Mouse (Mus musculus) hindbrain, embryonic 14.5 days (tissue): Measurements from ENCODE around the gene Tcaim. TPM values are rescaled to one million over a fixed set of nuclear protein-coding genes. Genes with fewer than 3 reads are reported as not detected.
A peak's percentile ranks its signal among the peaks of the same experiment; 100 is the strongest.

Experiments used
- ATAC-seq: fragments of 200-750 bp; cut with Nextera tagmentation; 2 replicates; pipeline ENCODE4 v1.8.0; 2017; ENCODE audit warnings: moderate number of reproducible peaks, mild to moderate bottlenecking, moderate TSS enrichment, moderate library complexity; ENCODE audit not compliant: low FRiP score
- DNase-seq: peaks from one replicate; pipeline ENCODE4 v3.0.0-alpha.2; 2015; ENCODE audit warnings: low spot score
- H3K27ac ChIP-seq: fragments of 300-500 bp; sonication (generic); 2 replicates; pipeline ENCODE4 v1.5.1; 2014; ENCODE audit warnings: mild to moderate bottlenecking, moderate library complexity
- H3K27me3 ChIP-seq: fragments of 300-500 bp; sonication (generic); 2 replicates; pipeline ENCODE4 v1.6.1; 2014; ENCODE audit warnings: mild to moderate bottlenecking, low read length, mixed read lengths; ENCODE audit not compliant: control insufficient read depth, insufficient read depth
- H3K36me3 ChIP-seq: fragments of 300-500 bp; sonication (generic); replicated peaks from 2 replicates; pipeline ENCODE4 v1.6.1; 2014; ENCODE audit not compliant: control insufficient read depth, insufficient read depth
- H3K4me1 ChIP-seq: fragments of 300-500 bp; sonication (generic); replicated peaks from 2 replicates; pipeline ENCODE4 v1.6.1; 2014; ENCODE audit warnings: antibody characterized with exemption, low read length, mixed read lengths; ENCODE audit not compliant: control insufficient read depth, insufficient read depth
- H3K4me2 ChIP-seq: fragments of 300-500 bp; sonication (generic); replicated peaks from 2 replicates; pipeline ENCODE4 v1.6.1; 2014; ENCODE audit warnings: mild to moderate bottlenecking, moderate library complexity
- H3K4me3 ChIP-seq: fragments of 300-500 bp; sonication (generic); replicated peaks from 2 replicates; pipeline ENCODE4 v1.5.1; 2014; ENCODE audit warnings: mild to moderate bottlenecking, low read length
- H3K9ac ChIP-seq: fragments of 300-500 bp; sonication (generic); 2 replicates; pipeline ENCODE4 v1.6.1; 2014
- H3K9me3 ChIP-seq: fragments of 300-500 bp; sonication (generic); 2 replicates; pipeline ENCODE4 v1.6.1; 2016; ENCODE audit warnings: low read length; ENCODE audit not compliant: control insufficient read depth
- WGBS: fragments of 180-500 bp; shearing (Covaris S2); extraction: QIAGEN DNeasy Blood & Tissue Kit; methylation state at CpG from one replicate; pipeline ENCODE4 v1.1.7; 2014; 5-methylcytosine and 5-hydroxymethylcytosine counted together
- polyA plus RNA-seq: library from polyadenylated mRNA; unstranded; fragments of >200 nt; fragmentation: Nextera tagmentation; extraction: Ambion mirVana; gene quantifications from 2 replicates; pipeline ENCODE4 v1.2.1, GENCODE M21; 2014

The Tcaim gene
- polyA plus RNA-seq, 1 experiment from 2014 or later = 10.2 TPM

GRCm38 (mm10) chr9:122864848-122865247 is 59.5 kb downstream of the Tcaim start:
- Histone ChIP-seq H3K27ac (no peak overlapping the region), H3K36me3 (peaks cover 30% of the 10 kb centered on the region), H3K4me3 (peak overlapping the region; percentile 79), H3K9ac (peak overlapping the region; percentile 93), H3K9me3 (peaks cover 9% of the 10 kb centered on the region; the same call in 1 of the 2 replicates), H3K27me3 (no peaks in the 10 kb centered on the region), H3K4me2 (peak overlapping the region; percentile 56), H3K4me1 (peaks cover 9% of the 10 kb centered on the region)
- WGBS = 66% methylated on average over 3 of the region's 3 CpGs
- ATAC-seq (no peak), DNase-seq (no peak)

- H3K9me3 ChIP-seq = peaks cover 12% of the 10 kb centered on the region; the same call in 1 of the 2 replicates
- ATAC-seq = peak; percentile 92
- peak within 1 kb of the TSS; percentile 93 for H3K9ac ChIP-seq
- H3K4me3 ChIP-seq = peak within 1 kb of the TSS; percentile 79
- H3K27me3 ChIP-seq = no peaks in the 10 kb centered on the region
- H3K4me2 ChIP-seq = peak within 1 kb of the TSS; percentile 56
- H3K4me1 ChIP-seq = peaks cover 9% of the 10 kb centered on the region
- DNase-seq = peak; percentile 89
- peaks cover 21% of the 10 kb centered on the region for H3K36me3 ChIP-seq
- H3K27ac ChIP-seq = peak within 1 kb of the TSS; percentile 70
- 1% methylated on average over 34 of the region's 34 CpGs for WGBS
Observed at GRCm38 (mm10) chr9:122865697-122866166, 60.4 kb downstream of the Tcaim start, which contains the start of gene Zfp445. Gene Zfp445 (minus strand): TSS chr9:122866006.

- Histone ChIP-seq H3K4me1 (peaks cover 9% of the 10 kb centered on the region), H3K36me3 (peaks cover 17% of the 10 kb centered on the region), H3K9me3 (peaks cover 13% of the 10 kb centered on the region; the same call in 1 of the 2 replicates), H3K9ac (peak overlapping the region; percentile 93), H3K27me3 (no peaks in the 10 kb centered on the region), H3K27ac (no peak overlapping the region), H3K4me2 (peak overlapping the region; percentile 56), H3K4me3 (peak overlapping the region; percentile 79)
- no peak for DNase-seq
- peak; percentile 21; the same call in 1 of the 2 replicates for ATAC-seq
- 91% methylated on average over 4 of the region's 4 CpGs for WGBS
Observed at GRCm38 (mm10) chr9:122866192-122866591, 60.9 kb downstream of the Tcaim start.

DNA sequence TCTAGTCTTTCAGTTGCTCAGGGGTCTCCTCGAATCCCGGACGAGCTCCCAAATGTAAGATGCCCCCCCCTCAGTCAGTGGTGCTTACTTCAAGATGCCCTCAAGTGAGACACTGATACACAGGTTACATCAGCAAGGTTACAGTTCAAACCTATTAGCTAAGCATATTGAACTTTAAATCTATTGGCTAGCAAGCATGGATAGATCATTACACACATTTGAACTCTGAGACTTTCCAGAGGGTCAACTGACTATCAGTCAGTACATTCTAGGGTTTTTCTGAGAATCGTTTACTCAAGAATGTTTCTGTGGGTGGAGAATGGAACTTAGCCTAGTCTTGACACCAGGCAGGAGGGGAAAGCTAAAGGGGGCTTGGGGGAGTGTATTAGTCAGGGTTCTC is 67.3 kb downstream of the Tcaim start:
- Histone ChIP-seq H3K4me1 (no peaks in the 10 kb centered on the region), H3K27ac (no peak overlapping the region), H3K4me2 (no peak overlapping the region), H3K27me3 (no peaks in the 10 kb centered on the region), H3K9me3 (0 out of 2 replicates have a peak, but pooled peaks cover 4% of the 10 kb centered on the region), H3K36me3 (no peaks in the 10 kb centered on the region), H3K4me3 (no peak overlapping the region), H3K9ac (no peak overlapping the region)
- ATAC-seq (no peak), DNase-seq (no peak)
- WGBS = 89% methylated on average over 4 of the region's 4 CpGs

DNA sequence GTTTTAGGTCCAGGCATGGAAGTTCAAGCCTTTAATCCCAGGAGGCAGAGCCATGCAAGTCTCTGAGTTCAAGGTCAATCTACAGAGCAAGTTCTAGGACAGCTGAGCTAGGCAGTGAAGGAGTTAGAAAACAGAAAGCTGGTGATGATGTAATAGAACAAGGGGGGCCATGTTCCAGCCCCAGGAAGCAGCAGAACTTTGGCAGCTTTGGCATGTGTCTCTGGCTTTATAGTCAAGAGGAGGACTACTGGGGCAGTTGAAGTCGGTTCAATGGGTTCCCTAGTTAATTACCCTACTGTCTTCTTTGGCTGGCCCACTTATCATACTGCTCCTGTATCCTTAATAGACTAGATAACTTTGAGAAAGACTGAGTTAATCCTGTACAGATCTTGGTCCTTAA is 69.3 kb downstream of the Tcaim start:
- H3K4me1 ChIP-seq = no peaks in the 10 kb centered on the region
- no peak overlapping the region for H3K27ac ChIP-seq
- DNase-seq (no peak), ATAC-seq (no peak)
- WGBS = 70% methylated on average over 1 of the region's 1 CpGs
- no peak overlapping the region for H3K4me3 ChIP-seq
- 0 out of 2 replicates have a peak, but pooled peaks cover 4% of the 10 kb centered on the region for H3K9me3 ChIP-seq
- no peak overlapping the region for H3K4me2 ChIP-seq
- H3K9ac ChIP-seq = no peak overlapping the region
- H3K27me3 ChIP-seq = no peaks in the 10 kb centered on the region
- no peaks in the 10 kb centered on the region for H3K36me3 ChIP-seq

DNA sequence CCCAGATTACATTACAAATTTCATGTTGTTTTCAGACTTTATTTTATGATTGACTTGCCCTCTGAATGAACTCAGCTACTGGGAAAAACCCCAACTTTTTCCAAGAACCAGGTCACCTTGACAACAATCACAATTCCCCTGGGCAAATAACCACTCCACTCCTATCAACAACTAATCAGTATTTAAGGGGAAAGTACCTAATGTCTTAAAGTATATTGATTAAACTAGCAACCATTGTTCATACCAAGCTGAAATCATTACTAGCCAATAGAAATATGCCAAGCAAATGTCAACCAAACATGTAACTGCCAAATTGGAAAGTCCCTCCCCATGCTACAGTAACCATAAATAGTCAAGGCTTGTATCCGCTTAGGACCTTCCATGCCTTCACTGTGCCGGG is 69.8 kb downstream of the Tcaim start:
- Histone ChIP-seq H3K36me3 (no peaks in the 10 kb centered on the region), H3K4me1 (no peaks in the 10 kb centered on the region), H3K4me2 (no peak overlapping the region), H3K9ac (no peak overlapping the region), H3K27me3 (no peaks in the 10 kb centered on the region), H3K9me3 (0 out of 2 replicates have a peak, but pooled peaks cover 4% of the 10 kb centered on the region), H3K27ac (no peak overlapping the region), H3K4me3 (no peak overlapping the region)
- no peak for ATAC-seq
- no peak for DNase-seq
- 91% methylated on average over 2 of the region's 2 CpGs for WGBS

GRCm38 (mm10) chr9:122885385-122885784 is 80.0 kb downstream of the Tcaim start, which contains the start of gene Zkscan7:
Gene Zkscan7 (plus strand): TSS chr9:122885685.
- no peak for ATAC-seq
- Histone ChIP-seq H3K4me2 (peak within 1 kb of the TSS; percentile 94), H3K4me1 (peaks cover 8% of the 10 kb centered on the region), H3K9me3 (no peaks in the 10 kb centered on the region), H3K27ac (peak within 1 kb of the TSS; percentile 15; the same call in 1 of the 2 replicates), H3K9ac (no peak within 1 kb of the TSS; the same call in 1 of the 2 replicates), H3K27me3 (no peaks in the 10 kb centered on the region; the same call in 1 of the 2 replicates), H3K36me3 (peaks cover 14% of the 10 kb centered on the region; the same call in 1 of the 2 replicates), H3K4me3 (peak within 1 kb of the TSS; percentile 74)
- DNase-seq = no peak
- WGBS = 94% methylated on average over 3 of the region's 3 CpGs

Other genes starting within 250 kb of the Tcaim start
- gene Topaz1, start 58.2 kb upstream of the Tcaim start, polyA plus RNA-seq = not detected in 2 replicates
- gene Gm35549, start 38.5 kb downstream of the Tcaim start, polyA plus RNA-seq = 0.56 and 0.95 TPM in 2 replicates
- gene Zfp445, start 60.5 kb downstream of the Tcaim start, polyA plus RNA-seq = 97.7 and 104 TPM in 2 replicates
- gene Zkscan7, start 80.1 kb downstream of the Tcaim start, polyA plus RNA-seq = 1.9 and 2.2 TPM in 2 replicates
- gene Zfp105, start 117.5 kb downstream of the Tcaim start, polyA plus RNA-seq = 16.1 and 17.0 TPM in 2 replicates
- gene 1110059G10Rik, start 145.5 kb downstream of the Tcaim start, polyA plus RNA-seq = 32.3 and 33.9 TPM in 2 replicates
- gene Kif15, start 145.5 kb downstream of the Tcaim start, polyA plus RNA-seq = 9.2 and 9.3 TPM in 2 replicates
- gene Tmem42, start 215.8 kb downstream of the Tcaim start, polyA plus RNA-seq = 27.6 and 29.8 TPM in 2 replicates
- 0.30 and 0.68 TPM in 2 replicates for gene Tgm4, start 229.2 kb downstream of the Tcaim start, polyA plus RNA-seq